Mouse (Mus musculus): ENCODE data around the gene Ceacam20.
"Not testable (repeated sequence)": the region's sequence is repeated elsewhere in the genome, so short reads cannot be mapped to it uniquely, and the experiment has no call there.

The Ceacam20 gene

GRCm38 (mm10) chr7:19964985-19965579 lies at the start of gene Ceacam20:
TSS of gene Ceacam20 (plus strand) at chr7:19965412.
- DNase-seq (ENCODE audit: low read depth), result no peak

GRCm38 (mm10) chr7:19920166-19920505 lies 45.1 kb upstream of the Ceacam20 start:
- no peak for DNase-seq (ENCODE audit: low read depth)

GRCm38 (mm10) chr7:19920506-19921261 lies 44.5 kb upstream of the Ceacam20 start, which contains the start of gene Pvr:
TSS of gene Pvr (minus strand) at chr7:19921160.
- DNase-seq (ENCODE audit: low read depth), result peak; percentile 82

GRCm38 (mm10) chr7:19923354-19923753 lies 41.9 kb upstream of the Ceacam20 start:
- DNase-seq (ENCODE audit: low read depth), result peak; percentile 48

GRCm38 (mm10) chr7:19923797-19924196 lies 41.4 kb upstream of the Ceacam20 start:
- DNase-seq (ENCODE audit: low read depth), result peak; percentile 68

GRCm38 (mm10) chr7:19925376-19925775 lies 39.8 kb upstream of the Ceacam20 start:
- no peak for DNase-seq (ENCODE audit: low read depth)

GRCm38 (mm10) chr7:19926849-19927480 lies 38.2 kb upstream of the Ceacam20 start:
- peak; percentile 75 for DNase-seq (ENCODE audit: low read depth)

GRCm38 (mm10) chr7:19928486-19928885 lies 36.7 kb upstream of the Ceacam20 start:
- DNase-seq (ENCODE audit: low read depth), result no peak

GRCm38 (mm10) chr7:19930481-19930880 lies 34.7 kb upstream of the Ceacam20 start:
- not testable (repeated sequence) for DNase-seq (ENCODE audit: low read depth)

GRCm38 (mm10) chr7:19932133-19932876 lies 32.9 kb upstream of the Ceacam20 start:
- peak; percentile 92 for DNase-seq (ENCODE audit: low read depth)

GRCm38 (mm10) chr7:19932877-19933809 lies 32.1 kb upstream of the Ceacam20 start:
- peak; percentile 92 for DNase-seq (ENCODE audit: low read depth)

- DNase-seq (ENCODE audit: low read depth), result peak; percentile 78
Measured at GRCm38 (mm10) chr7:19935171-19935751, 30.0 kb upstream of the Ceacam20 start.

- DNase-seq (ENCODE audit: low read depth), result no peak
Measured at GRCm38 (mm10) chr7:19935961-19936360, 29.3 kb upstream of the Ceacam20 start.

- no peak for DNase-seq (ENCODE audit: low read depth)
Measured at GRCm38 (mm10) chr7:19937229-19937821, 27.9 kb upstream of the Ceacam20 start.

- peak; percentile 84 for DNase-seq (ENCODE audit: low read depth)
Measured at GRCm38 (mm10) chr7:19939555-19940235, 25.5 kb upstream of the Ceacam20 start.

GRCm38 (mm10) chr7:19940256-19940655 lies 25.0 kb upstream of the Ceacam20 start:
- peak; percentile 86 for DNase-seq (ENCODE audit: low read depth)

GRCm38 (mm10) chr7:19944709-19945108 lies 20.5 kb upstream of the Ceacam20 start:
- DNase-seq (ENCODE audit: low read depth), result no peak

GRCm38 (mm10) chr7:19945201-19945600 lies 20.0 kb upstream of the Ceacam20 start:
- peak; percentile 65 for DNase-seq (ENCODE audit: low read depth)

- DNase-seq (ENCODE audit: low read depth), result peak; percentile 90
Measured at GRCm38 (mm10) chr7:19945821-19946515, 19.2 kb upstream of the Ceacam20 start.

All from naive thymus-derived CD4-positive, alpha-beta T cell, adult 2 months (primary cell).